Mouse (Mus musculus): ENCODE data around the gene Gm5861.
"Not testable (repeated sequence)": the region's sequence is repeated elsewhere in the genome, so short reads cannot be mapped to it uniquely, and the experiment has no call there.

Gm5861 gene

GRCm38 (mm10) chr5:11182772-11183171 lies at the start of gene Gm5861:
Gene Gm5861 (plus strand): TSS chr5:11183072.
- DNase-seq (ENCODE audit: low read depth, low spot score), result not testable (repeated sequence)

- not testable (repeated sequence) for DNase-seq (ENCODE audit: low read depth, low spot score)
Measured at GRCm38 (mm10) chr5:11138031-11138430, 44.8 kb upstream of the Gm5861 start.

All from skeletal muscle tissue, adult 2 months (tissue).